Mouse (Mus musculus) stomach, embryonic 14.5 days (tissue): ENCODE measurements around the gene Psg20. TPM values are rescaled to one million over a fixed set of nuclear protein-coding genes. Genes with fewer than 3 reads are reported as not detected.
"Not testable (repeated sequence)": the region's sequence is repeated elsewhere in the genome, so short reads cannot be mapped to it uniquely, and the experiment has no call there.

ENCODE experiments used
- ATAC-seq: fragments of 200-750 bp; cut with Nextera tagmentation; 2 replicates; pipeline ENCODE4 v1.8.0; 2017; ENCODE audit warnings: low read depth, moderate TSS enrichment; ENCODE audit not compliant: insufficient number of reproducible peaks, insufficient read depth, low FRiP score
- H3K27ac ChIP-seq: fragments of 300-500 bp; sonication (generic); 2 replicates; pipeline ENCODE4 v1.5.1; 2014; ENCODE audit warnings: mild to moderate bottlenecking, low read length, moderate library complexity, mixed read lengths
- H3K27me3 ChIP-seq: fragments of 300-500 bp; sonication (generic); 2 replicates; pipeline ENCODE4 v1.6.1; 2014; ENCODE audit warnings: low read length, control low read depth, mixed read lengths; ENCODE audit not compliant: control insufficient read depth, insufficient read depth
- H3K36me3 ChIP-seq: fragments of 300-500 bp; sonication (generic); 2 replicates; pipeline ENCODE4 v1.6.1; 2014; ENCODE audit warnings: mild to moderate bottlenecking, control low read depth, low read length, moderate library complexity, mixed read lengths; ENCODE audit not compliant: control insufficient read depth, insufficient read depth
- H3K4me1 ChIP-seq: fragments of 300-500 bp; sonication (generic); 2 replicates; pipeline ENCODE4 v1.6.1; 2014; ENCODE audit warnings: low read length, control low read depth, mixed read lengths; ENCODE audit not compliant: control insufficient read depth, insufficient read depth
- H3K4me2 ChIP-seq: fragments of 300-500 bp; sonication (generic); replicated peaks from 2 replicates; pipeline ENCODE4 v1.6.1; 2014; ENCODE audit warnings: low read depth, low read length, control low read depth
- H3K4me3 ChIP-seq: fragments of 300-500 bp; sonication (generic); 2 replicates; pipeline ENCODE4 v1.5.1; 2014; ENCODE audit warnings: low read depth, low read length, control low read depth
- H3K9ac ChIP-seq: fragments of 300-500 bp; sonication (generic); replicated peaks from 2 replicates; pipeline ENCODE4 v1.6.1; 2014; ENCODE audit warnings: low read depth, mild to moderate bottlenecking, control low read depth, low read length, moderate library complexity, mixed read lengths
- H3K9me3 ChIP-seq: fragments of 300-500 bp; sonication (generic); 2 replicates; pipeline ENCODE4 v1.6.1; 2016; ENCODE audit warnings: low read depth, low read length, control low read depth; ENCODE audit not compliant: control insufficient read depth
- WGBS: fragments of 180-500 bp; shearing (Covaris S2); extraction: QIAGEN DNeasy Blood & Tissue Kit; methylation state at CpG from one replicate; pipeline ENCODE4 v1.1.7; 2014; 5-methylcytosine and 5-hydroxymethylcytosine counted together
- polyA plus RNA-seq: library from polyadenylated mRNA; unstranded; fragments of >200 nt; fragmentation: Nextera tagmentation; extraction: Ambion mirVana; gene quantifications from 2 replicates; pipeline ENCODE4 v1.2.1, GENCODE M21; 2014

The Psg20 gene
- polyA plus RNA-seq, 1 experiment from 2014 or later, result not detected

GRCm38 (mm10) chr7:18710331-18710730, 24.3 kb upstream of the Psg20 start:
- H3K4me3 ChIP-seq, result not testable (repeated sequence)
- 0 out of 2 replicates have a peak, but pooled peaks have one; percentile 37 for ATAC-seq

GRCm38 (mm10) chr7:18685586-18685985, 399 bp downstream of the Psg20 start:
- H3K4me1 ChIP-seq, result no peaks in the 10 kb centered on the region
- H3K36me3 ChIP-seq, result no peaks in the 10 kb centered on the region
- no peaks in the 10 kb centered on the region for H3K27me3 ChIP-seq
- H3K4me2 ChIP-seq, result no peak overlapping the region
- no peak for ATAC-seq
- H3K27ac ChIP-seq, result no peak overlapping the region
- H3K9me3 ChIP-seq, result no peaks in the 10 kb centered on the region
- H3K4me3 ChIP-seq, result no peak overlapping the region
- H3K9ac ChIP-seq, result no peak overlapping the region

More at GRCm38 (mm10) chr7:18710331-18710730, 24.3 kb upstream of the Psg20 start:
- H3K9me3 ChIP-seq, H3K36me3 ChIP-seq, H3K4me2 ChIP-seq, H3K27me3 ChIP-seq, H3K9ac ChIP-seq, H3K4me1 ChIP-seq, H3K27ac ChIP-seq: not testable (repeated sequence)
- 60% methylated on average over 4 of the region's 4 CpGs for WGBS

GRCm38 (mm10) chr7:18679772-18680171, 6.2 kb downstream of the Psg20 start:
- H3K4me3 ChIP-seq, result no peak overlapping the region
- no peak; the same call in 1 of the 2 replicates for ATAC-seq
- no peaks in the 10 kb centered on the region for H3K36me3 ChIP-seq
- H3K9ac ChIP-seq, result no peak overlapping the region
- H3K4me2 ChIP-seq, result no peak overlapping the region
- H3K27me3 ChIP-seq, result no peaks in the 10 kb centered on the region
- H3K27ac ChIP-seq, result no peak overlapping the region
- 46% methylated on average over 2 of the region's 2 CpGs for WGBS
- no peaks in the 10 kb centered on the region for H3K9me3 ChIP-seq
- no peaks in the 10 kb centered on the region for H3K4me1 ChIP-seq

GRCm38 (mm10) chr7:18656625-18657024, 29.4 kb downstream of the Psg20 start, which contains the start of gene Psg21:
Gene Psg21 (minus strand): TSS chr7:18656725.
- H3K36me3 ChIP-seq, H3K9ac ChIP-seq, H3K4me2 ChIP-seq, H3K4me1 ChIP-seq, ATAC-seq, H3K4me3 ChIP-seq, H3K9me3 ChIP-seq, H3K27ac ChIP-seq, H3K27me3 ChIP-seq: not testable (repeated sequence)
- WGBS, result 55% methylated on average over 1 of the region's 2 CpGs

GRCm38 (mm10) chr7:18626921-18627320, 59.1 kb downstream of the Psg20 start:
- not testable (repeated sequence) for ATAC-seq, H3K27ac ChIP-seq, H3K4me1 ChIP-seq, H3K9me3 ChIP-seq, H3K36me3 ChIP-seq, H3K4me3 ChIP-seq, H3K27me3 ChIP-seq, H3K4me2 ChIP-seq, H3K9ac ChIP-seq
- WGBS, result 75% methylated on average over 8 of the region's 8 CpGs

Other genes with a start within 250 kb of the Psg20 start
- not detected in 2 replicates for gene Psg26, start 202.0 kb downstream of the Psg20 start, polyA plus RNA-seq
- 0.10 and 0.25 TPM in 2 replicates for gene Psg25, start 153.9 kb downstream of the Psg20 start, polyA plus RNA-seq
- not detected in 2 replicates for gene Psg27, start 118.9 kb downstream of the Psg20 start, polyA plus RNA-seq
- gene Psg23, start 69.7 kb downstream of the Psg20 start, polyA plus RNA-seq, result not detected in 2 replicates
- not detected in 2 replicates for gene Psg21, start 29.5 kb downstream of the Psg20 start, polyA plus RNA-seq
- not detected in 2 replicates for gene Psg22, start 31.9 kb upstream of the Psg20 start, polyA plus RNA-seq
- not detected in 2 replicates for gene Psg19, start 112.3 kb upstream of the Psg20 start, polyA plus RNA-seq
- 0.23 and 0.27 TPM in 2 replicates for gene Psg17, start 135.4 kb upstream of the Psg20 start, polyA plus RNA-seq
- 1.0 and 1.1 TPM in 2 replicates for gene Mill2, start 153.8 kb upstream of the Psg20 start, polyA plus RNA-seq
- 23.9 and 32.8 TPM in 2 replicates for gene Pglyrp1, start 185.1 kb upstream of the Psg20 start, polyA plus RNA-seq
- gene Ccdc61, start 224.2 kb upstream of the Psg20 start, polyA plus RNA-seq, result 18.5 and 21.7 TPM in 2 replicates
- 0.81 and 1.2 TPM in 2 replicates for gene Nova2, start 239.7 kb upstream of the Psg20 start, polyA plus RNA-seq